Mouse (Mus musculus): ENCODE measurements around the gene Ptprcap. TPM values are rescaled to one million over a fixed set of nuclear protein-coding genes. Genes with fewer than 3 reads are reported as not detected.

The Ptprcap gene
- polyA plus RNA-seq, 1 experiment from 2014 or later: 0.83 TPM

DNA sequence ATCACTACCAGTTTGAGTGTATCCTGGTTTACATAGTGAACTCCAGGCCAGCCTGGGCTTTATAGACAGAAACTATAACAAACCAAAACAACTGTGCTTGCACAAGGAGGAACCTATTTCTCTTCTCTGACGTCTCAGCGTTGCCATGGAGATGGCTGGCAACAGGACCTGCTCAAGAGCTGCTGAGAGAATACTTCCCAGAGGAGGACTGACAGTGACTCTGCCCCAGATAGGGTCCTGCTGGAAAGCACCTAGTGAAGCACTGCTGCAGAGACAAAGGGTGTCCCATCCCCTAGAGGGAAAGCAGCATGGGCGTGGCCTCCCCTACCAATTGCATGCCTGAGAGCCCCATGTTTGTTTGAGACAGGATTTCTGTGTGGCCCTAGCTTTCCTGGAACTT lies 28.5 kb downstream of the Ptprcap start:
- no peaks in the 10 kb centered on the region for H3K9me3 ChIP-seq
- H3K4me2 ChIP-seq: no peak overlapping the region
- peaks cover 11% of the 10 kb centered on the region for H3K4me1 ChIP-seq (replicated peaks)
- H3K9ac ChIP-seq: no peak overlapping the region
- no peaks in the 10 kb centered on the region for H3K27me3 ChIP-seq
- no peak overlapping the region for H3K4me3 ChIP-seq
- H3K36me3 ChIP-seq: no peaks in the 10 kb centered on the region
- 40% methylated on average over 3 of the region's 3 CpGs for WGBS
- no peak overlapping the region for H3K27ac ChIP-seq (replicated peaks)
- ATAC-seq (ENCODE audit: low FRiP score, low read depth): no peak

DNA sequence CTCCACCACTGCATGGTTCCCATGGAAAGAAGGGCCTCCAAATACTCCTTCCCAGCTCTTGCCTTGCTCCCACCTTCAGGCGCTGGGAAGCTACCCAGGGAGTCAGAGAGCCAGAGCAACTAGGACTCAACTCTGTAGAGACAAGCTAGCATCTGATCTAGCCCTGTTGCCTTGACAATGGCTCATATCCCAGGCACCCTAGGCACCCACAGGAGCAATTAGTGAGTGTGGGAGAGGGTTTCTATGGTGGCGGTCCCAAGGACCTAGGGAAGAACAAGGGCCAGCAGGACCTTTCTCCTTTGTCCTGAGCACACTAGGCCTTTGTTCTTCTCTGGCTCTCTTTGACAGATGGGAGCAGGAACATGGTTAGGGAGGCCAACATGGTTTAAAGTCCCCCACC lies 30.3 kb downstream of the Ptprcap start:
- Histone ChIP-seq H3K4me1 (replicated peaks) (peaks cover 11% of the 10 kb centered on the region), H3K9ac (no peak overlapping the region), H3K4me3 (no peak overlapping the region), H3K27ac (replicated peaks) (no peak overlapping the region), H3K4me2 (no peak overlapping the region), H3K36me3 (no peaks in the 10 kb centered on the region), H3K9me3 (no peaks in the 10 kb centered on the region), H3K27me3 (no peaks in the 10 kb centered on the region)
- 59% methylated on average over 2 of the region's 2 CpGs for WGBS
- ATAC-seq (ENCODE audit: low FRiP score, low read depth): no peak; the same call in 1 of the 2 replicates

DNA sequence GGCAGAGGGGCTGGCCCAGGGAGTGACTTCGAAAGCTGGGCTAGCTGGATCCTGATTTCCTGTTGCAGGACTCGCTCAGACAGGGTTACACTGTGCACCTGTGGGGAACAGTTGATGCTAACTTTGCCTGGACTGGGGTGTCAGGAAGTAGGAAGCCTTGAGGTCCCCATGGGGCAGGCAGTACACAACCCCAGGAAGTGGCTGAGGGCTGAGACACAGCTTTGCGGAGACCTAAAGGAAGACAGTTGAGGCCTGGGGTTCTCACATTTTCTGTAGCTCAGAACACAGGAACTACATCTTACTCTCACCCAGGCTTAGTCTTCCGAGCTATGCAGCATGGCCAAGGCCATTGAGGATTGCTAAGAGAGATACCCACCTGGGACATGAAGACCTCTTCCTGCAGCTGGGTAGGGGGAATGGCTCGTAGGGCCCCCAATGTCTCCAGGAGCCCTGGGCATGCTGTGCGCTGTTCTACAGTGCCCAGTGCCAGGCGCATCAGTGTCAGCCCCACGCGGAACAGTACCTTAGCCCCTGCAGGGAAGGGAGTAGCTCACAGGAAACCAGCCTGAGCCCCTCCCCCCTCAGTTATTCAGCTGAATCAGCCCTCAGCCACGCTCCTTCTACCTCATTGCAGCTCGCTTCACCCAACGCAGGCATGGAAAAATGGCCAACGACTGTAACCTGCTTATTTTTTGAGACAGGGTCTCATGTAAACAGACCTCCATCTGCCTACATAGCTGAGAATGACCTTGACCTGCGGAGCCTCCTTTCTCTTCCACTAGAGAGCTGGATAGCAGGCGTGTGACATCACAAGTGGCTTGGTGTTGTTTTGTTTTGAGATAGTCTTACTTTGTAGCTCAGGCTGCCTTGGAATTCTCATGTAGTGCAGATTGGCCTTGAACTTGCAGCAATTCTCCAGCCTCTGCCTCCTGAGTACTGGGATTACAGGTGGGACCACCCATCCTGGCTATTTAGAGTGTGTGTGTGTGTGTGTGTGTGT lies 31.9 kb downstream of the Ptprcap start:
- H3K27ac ChIP-seq (replicated peaks): no peak overlapping the region; the same call in 1 of the 2 replicates
- H3K4me1 ChIP-seq (replicated peaks): peaks cover 11% of the 10 kb centered on the region
- 60% methylated on average over 15 of the region's 15 CpGs for WGBS

DNA sequence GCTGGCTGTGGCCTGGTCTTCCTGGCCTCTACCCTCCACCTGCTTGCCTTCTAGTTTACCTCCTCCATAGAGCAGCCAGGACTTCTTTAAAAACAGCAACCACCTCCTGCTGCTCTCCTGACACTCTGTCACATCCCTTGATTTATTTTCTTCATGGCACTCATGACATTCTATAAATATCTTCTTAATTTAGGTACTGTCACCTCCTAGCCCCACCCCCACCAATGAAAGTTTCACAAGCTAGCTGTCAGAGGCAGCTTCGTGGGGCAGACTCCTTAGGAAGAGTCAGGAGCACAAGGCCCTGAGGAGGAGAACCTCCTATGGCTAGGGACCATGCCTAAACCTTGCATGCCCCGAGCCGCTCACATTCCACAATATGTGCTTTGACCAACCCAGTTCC lies 33.9 kb downstream of the Ptprcap start:
- ATAC-seq (ENCODE audit: low FRiP score, low read depth): no peak
- Histone ChIP-seq H3K4me3 (no peak overlapping the region), H3K4me2 (no peak overlapping the region), H3K36me3 (no peaks in the 10 kb centered on the region), H3K9me3 (no peaks in the 10 kb centered on the region), H3K9ac (no peak overlapping the region), H3K4me1 (replicated peaks) (peaks cover 10% of the 10 kb centered on the region), H3K27ac (replicated peaks) (no peak overlapping the region), H3K27me3 (no peaks in the 10 kb centered on the region)
- WGBS: 79% methylated on average over 3 of the region's 3 CpGs

More for the DNA sequence above, 31.9 kb downstream of the Ptprcap start:
- no peaks in the 10 kb centered on the region for H3K36me3 ChIP-seq
- H3K9ac ChIP-seq: no peak overlapping the region
- H3K4me2 ChIP-seq: no peak overlapping the region
- H3K4me3 ChIP-seq: no peak overlapping the region
- H3K27me3 ChIP-seq: no peaks in the 10 kb centered on the region
- no peaks in the 10 kb centered on the region for H3K9me3 ChIP-seq
- ATAC-seq (ENCODE audit: low FRiP score, low read depth): no peak

DNA sequence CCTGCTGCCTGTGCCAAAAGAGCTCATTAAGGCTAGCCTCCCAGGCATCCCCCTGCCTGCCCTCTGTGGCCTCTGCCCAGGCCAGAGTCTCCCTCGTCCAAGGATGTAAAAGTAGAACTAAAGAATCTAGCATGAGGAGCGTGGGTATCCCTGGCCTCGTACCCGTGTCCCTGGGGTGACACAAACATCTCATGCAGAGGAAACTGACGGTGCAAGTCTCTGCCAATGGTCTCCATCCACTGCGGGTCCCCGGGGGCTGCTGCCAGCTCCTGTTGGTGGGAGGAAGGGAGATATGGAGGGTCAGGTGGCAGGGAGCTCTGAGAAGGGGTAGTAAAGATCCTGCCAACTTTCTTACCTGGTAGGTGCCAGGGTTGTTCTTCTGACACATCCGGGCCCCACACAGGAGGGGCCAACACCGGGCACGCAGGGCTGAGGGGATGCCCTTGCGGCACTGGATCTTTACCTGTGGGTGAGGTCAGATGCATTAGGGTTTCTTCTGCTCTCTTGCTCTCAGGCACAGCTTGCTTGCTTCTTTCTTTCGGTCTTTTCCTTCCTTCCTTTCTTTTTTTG lies 35.7 kb downstream of the Ptprcap start:
- no peak for ATAC-seq (ENCODE audit: low FRiP score, low read depth)
- no peak overlapping the region for H3K4me3 ChIP-seq

DNA sequence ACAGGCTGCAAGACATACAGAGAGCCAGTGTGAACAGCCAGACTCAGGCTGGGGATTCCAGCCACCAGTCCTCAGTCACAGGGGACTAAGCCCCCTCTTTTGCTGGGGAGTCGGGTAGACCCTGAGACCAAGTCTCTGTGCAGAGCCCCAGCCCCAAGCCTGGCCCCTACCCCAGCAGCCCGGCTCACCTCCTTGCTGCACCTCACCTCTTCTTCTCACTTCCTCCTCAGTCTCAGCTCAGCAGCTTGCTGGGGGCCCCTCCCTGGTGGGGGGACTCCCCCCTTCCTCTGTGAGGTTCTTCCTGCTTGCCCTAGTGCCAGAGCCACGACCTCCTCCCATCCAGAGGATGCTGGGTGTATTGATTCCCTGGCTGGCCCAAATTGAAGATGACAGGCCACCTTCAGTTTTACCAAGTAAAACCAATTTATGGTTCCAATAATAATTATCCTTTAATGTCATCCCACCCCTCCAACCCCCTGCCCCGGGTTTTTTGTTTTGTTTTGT lies 37.5 kb downstream of the Ptprcap start, which contains the start of gene Tbc1d10c:
TSS of gene Tbc1d10c (minus strand) at position 454 of the 504 bp plus-strand sequence.
- peak within 1 kb of the TSS; percentile 95 for H3K4me2 ChIP-seq
- peaks cover 35% of the 10 kb centered on the region for H3K4me1 ChIP-seq (replicated peaks)
- 71% methylated on average over 4 of the region's 4 CpGs for WGBS
- no peaks in the 10 kb centered on the region for H3K27me3 ChIP-seq
- peak within 1 kb of the TSS; percentile 87 for H3K4me3 ChIP-seq
- peaks cover 20% of the 10 kb centered on the region for H3K36me3 ChIP-seq
- peak within 1 kb of the TSS; percentile 94 for H3K27ac ChIP-seq (replicated peaks)
- no peak for ATAC-seq (ENCODE audit: low FRiP score, low read depth)
- H3K9ac ChIP-seq: peak within 1 kb of the TSS; percentile 97
- H3K9me3 ChIP-seq: no peaks in the 10 kb centered on the region

More for the DNA sequence above, 35.7 kb downstream of the Ptprcap start:
- no peak overlapping the region for H3K9ac ChIP-seq
- H3K36me3 ChIP-seq: 0 out of 2 replicates have a peak, but pooled peaks cover 3% of the 10 kb centered on the region
- 83% methylated on average over 12 of the region's 12 CpGs for WGBS
- H3K27ac ChIP-seq (replicated peaks): no peak overlapping the region
- peaks cover 25% of the 10 kb centered on the region for H3K4me1 ChIP-seq (replicated peaks)
- H3K4me2 ChIP-seq: no peak overlapping the region
- H3K9me3 ChIP-seq: no peaks in the 10 kb centered on the region
- no peaks in the 10 kb centered on the region for H3K27me3 ChIP-seq

DNA sequence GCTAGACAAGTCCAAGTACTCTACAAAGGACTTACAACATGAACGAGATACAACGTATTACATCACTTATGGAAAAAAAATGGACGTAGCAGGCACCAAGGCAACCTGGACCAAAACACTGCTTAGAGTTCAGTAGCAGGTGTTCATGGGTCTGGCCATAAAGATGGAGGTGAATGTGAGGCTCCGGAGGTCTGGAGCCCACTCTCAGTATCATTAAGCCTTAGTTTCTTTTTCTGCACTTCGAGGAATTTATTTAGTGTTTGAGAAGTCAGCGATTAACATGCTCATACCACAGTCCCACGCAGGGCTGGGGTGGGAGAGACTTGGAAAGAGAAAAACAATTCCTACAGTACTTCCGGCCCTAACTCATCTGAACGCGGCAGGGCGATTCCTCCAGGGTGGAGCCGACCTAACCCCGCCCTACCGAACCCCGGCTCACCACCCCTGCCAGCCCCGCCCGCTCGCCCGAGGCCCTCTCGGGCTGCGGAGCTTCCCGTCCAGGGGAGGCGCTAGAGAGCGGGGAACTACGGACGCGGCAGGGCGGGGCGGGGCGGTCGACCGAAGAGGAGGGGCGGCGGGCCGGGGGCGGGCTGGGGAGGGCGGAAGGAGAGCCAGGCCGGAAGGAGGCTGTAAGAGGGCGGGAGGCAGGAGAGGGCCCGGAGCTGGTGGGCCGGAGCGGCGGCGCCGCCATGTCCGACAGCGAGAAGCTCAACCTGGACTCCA lies 38.3 kb downstream of the Ptprcap start, which contains the start of gene Ppp1ca:
TSS of gene Ppp1ca (plus strand) at position 538 of the 723 bp plus-strand sequence.
- H3K27me3 ChIP-seq: no peaks in the 10 kb centered on the region
- peak within 1 kb of the TSS; percentile 87 for H3K4me3 ChIP-seq
- 9% methylated on average over 31 of the region's 47 CpGs for WGBS
- H3K4me2 ChIP-seq: peak within 1 kb of the TSS; percentile 95
- peak within 1 kb of the TSS; percentile 97 for H3K9ac ChIP-seq
- H3K36me3 ChIP-seq: peaks cover 24% of the 10 kb centered on the region
- no peaks in the 10 kb centered on the region for H3K9me3 ChIP-seq
- ATAC-seq (ENCODE audit: low FRiP score, low read depth): peak; percentile 92
- peak within 1 kb of the TSS; percentile 94 for H3K27ac ChIP-seq (replicated peaks)
- H3K4me1 ChIP-seq (replicated peaks): peaks cover 39% of the 10 kb centered on the region

DNA sequence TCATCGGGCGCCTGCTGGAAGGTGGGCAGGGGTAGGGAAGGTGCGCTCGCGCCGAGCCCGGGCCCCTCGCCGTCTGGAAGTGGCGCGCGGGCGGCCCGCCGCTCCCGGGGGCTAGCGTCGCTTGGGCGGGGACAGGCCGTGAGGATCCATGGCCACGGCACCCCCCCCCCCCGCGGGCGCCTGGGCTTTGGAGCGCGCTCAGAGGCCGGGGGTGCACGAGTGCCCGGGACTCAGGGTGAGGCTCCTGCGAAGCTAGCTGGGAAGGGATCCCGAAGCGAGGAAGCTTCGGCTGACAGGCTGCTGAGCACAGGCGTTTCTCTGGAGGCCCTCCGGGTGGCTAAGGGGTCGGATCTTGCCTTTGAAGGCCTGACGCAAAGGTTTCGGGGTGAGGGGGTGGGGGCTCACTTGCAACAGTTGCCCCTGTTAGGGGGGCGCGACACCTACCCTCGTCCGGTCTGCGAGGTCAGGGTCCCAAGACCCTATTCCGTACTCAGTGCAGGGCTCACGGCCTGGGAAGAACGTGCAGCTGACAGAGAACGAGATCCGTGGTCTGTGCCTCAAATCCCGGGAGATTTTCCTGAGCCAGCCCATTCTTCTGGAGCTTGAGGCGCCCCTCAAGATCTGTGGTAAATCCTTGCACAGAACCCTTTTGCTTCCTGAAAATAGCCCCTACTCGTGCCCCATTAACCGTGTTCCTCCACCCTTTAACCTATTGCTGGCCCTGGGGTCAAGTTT lies 39.0 kb downstream of the Ptprcap start:
- Histone ChIP-seq H3K9me3 (no peaks in the 10 kb centered on the region), H3K4me3 (peak overlapping the region; percentile 87), H3K9ac (peak overlapping the region; percentile 97), H3K36me3 (peaks cover 30% of the 10 kb centered on the region), H3K4me2 (peak overlapping the region; percentile 95), H3K27me3 (no peaks in the 10 kb centered on the region), H3K27ac (replicated peaks) (peak overlapping the region; percentile 94), H3K4me1 (replicated peaks) (peaks cover 41% of the 10 kb centered on the region)
- under 1% methylated on average over 50 of the region's 52 CpGs for WGBS
- ATAC-seq (ENCODE audit: low FRiP score, low read depth): peak; percentile 75

DNA sequence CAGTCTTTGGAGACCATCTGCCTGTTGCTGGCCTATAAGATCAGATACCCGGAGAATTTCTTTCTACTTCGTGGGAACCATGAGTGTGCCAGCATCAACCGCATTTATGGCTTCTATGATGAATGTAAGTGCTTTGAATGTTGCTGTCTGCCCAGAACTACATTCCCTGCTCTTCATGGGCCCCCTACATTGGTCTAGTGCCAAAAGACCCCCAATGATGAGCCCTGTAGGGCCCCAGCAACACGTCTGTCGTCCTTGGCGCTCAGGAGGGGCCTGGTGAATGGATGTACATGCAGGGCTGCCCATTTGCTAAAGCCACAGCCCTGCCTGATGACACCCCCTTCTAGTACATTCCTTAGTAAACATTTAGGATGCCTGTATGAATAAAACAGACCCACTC lies 39.7 kb downstream of the Ptprcap start:
- peaks cover 41% of the 10 kb centered on the region for H3K4me1 ChIP-seq (replicated peaks)
- peak overlapping the region; percentile 95 for H3K4me2 ChIP-seq
- H3K36me3 ChIP-seq: peaks cover 30% of the 10 kb centered on the region
- H3K4me3 ChIP-seq: peak overlapping the region; percentile 87
- H3K27me3 ChIP-seq: no peaks in the 10 kb centered on the region
- 58% methylated on average over 6 of the region's 6 CpGs for WGBS
- H3K9me3 ChIP-seq: no peaks in the 10 kb centered on the region
- no peak for ATAC-seq (ENCODE audit: low FRiP score, low read depth)
- peak overlapping the region; percentile 94; the same call in 1 of the 2 replicates for H3K27ac ChIP-seq (replicated peaks)
- peak overlapping the region; percentile 97 for H3K9ac ChIP-seq

DNA sequence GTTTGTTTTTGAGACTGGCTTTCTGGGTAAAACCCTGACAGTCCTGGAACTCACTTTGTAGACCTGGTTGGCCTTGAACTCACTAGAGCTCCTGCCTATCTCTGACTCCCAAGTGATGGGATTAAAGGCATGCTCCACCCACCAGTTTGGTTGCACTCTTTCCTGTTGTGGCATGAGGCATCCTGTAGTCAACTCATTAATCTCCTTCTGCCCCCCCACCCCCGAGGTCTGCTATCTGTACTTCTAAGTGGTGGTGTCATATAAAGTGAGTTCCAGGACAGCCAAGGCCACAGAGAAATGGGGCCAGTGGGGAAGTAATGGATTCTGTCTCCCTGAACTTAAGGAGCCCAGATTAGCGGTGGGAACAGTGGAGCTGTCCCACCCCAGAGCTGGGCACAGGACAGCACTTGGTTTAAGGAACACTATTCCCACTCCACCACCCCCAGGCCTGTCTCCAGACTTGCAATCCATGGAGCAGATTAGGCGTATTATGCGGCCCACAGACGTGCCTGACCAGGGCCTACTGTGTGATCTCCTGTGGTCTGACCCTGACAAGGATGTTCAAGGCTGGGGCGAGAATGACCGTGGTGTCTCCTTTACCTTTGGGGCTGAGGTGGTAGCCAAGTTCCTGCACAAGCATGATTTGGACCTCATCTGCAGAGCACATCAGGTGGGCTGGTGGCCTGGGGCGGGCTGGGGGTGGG lies 40.8 kb downstream of the Ptprcap start:
- Histone ChIP-seq H3K4me3 (no peak overlapping the region), H3K4me2 (no peak overlapping the region), H3K9ac (no peak overlapping the region), H3K9me3 (no peaks in the 10 kb centered on the region), H3K27ac (replicated peaks) (no peak overlapping the region), H3K4me1 (replicated peaks) (peaks cover 41% of the 10 kb centered on the region), H3K36me3 (peaks cover 30% of the 10 kb centered on the region), H3K27me3 (no peaks in the 10 kb centered on the region)
- ATAC-seq (ENCODE audit: low FRiP score, low read depth): no peak
- 88% methylated on average over 8 of the region's 8 CpGs for WGBS

All from hindbrain, embryonic 15.5 days (tissue).